Mouse (Mus musculus) bone marrow, adult 2 months (tissue): Measurements from ENCODE around the gene Fgfr2. TPM values are rescaled to one million over a fixed set of nuclear protein-coding genes. Genes with fewer than 3 reads are reported as not detected.

Experiments
- H3K27ac ChIP-seq: fragments of 200-500 bp; 2 replicates; pipeline ENCODE4 v1.5.1; 2012; ENCODE audit warnings: low read depth, mild to moderate bottlenecking, control low read depth, inconsistent platforms, low read length; ENCODE audit not compliant: control insufficient read depth, poor library complexity, insufficient read depth
- H3K4me1 ChIP-seq: fragments of 200-500 bp; 2 replicates; pipeline ENCODE4 v1.6.1; 2011; ENCODE audit warnings: low read length; ENCODE audit not compliant: control insufficient read depth, insufficient read depth
- H3K4me3 ChIP-seq: fragments of 200-500 bp; replicated peaks from 2 replicates; pipeline ENCODE3; 2011; ENCODE audit warnings: mild to moderate bottlenecking, low read depth, low read length, control low read depth; ENCODE audit not compliant: control insufficient read depth
- CTCF ChIP-seq: fragments of 200-500 bp; IDR thresholded peaks from 2 replicates; pipeline ENCODE4 v1.5.1; 2011; ENCODE audit warnings: low read length, control low read depth; ENCODE audit not compliant: control insufficient read depth, insufficient read depth
- POLR2A ChIP-seq: fragments of 200-500 bp; IDR thresholded peaks from 2 replicates; pipeline ENCODE4 v1.6.1; 2011; ENCODE audit warnings: low read depth, mild to moderate bottlenecking, control low read depth, low read length, borderline replicate concordance; ENCODE audit not compliant: control insufficient read depth
- WGBS: fragments of 180-500 bp; shearing (Covaris S2); methylation state at CpG from one replicate; pipeline ENCODE4 v1.1.7; 2018; 5-methylcytosine and 5-hydroxymethylcytosine counted together
- polyA plus RNA-seq: library from polyadenylated mRNA; stranded (reverse); fragments of >200 nt; gene quantifications from 2 replicates; pipeline ENCODE4 v1.2.4, GENCODE M21; 2011; ENCODE audit warnings: low replicate concordance; ENCODE audit not compliant: missing spikeins, insufficient read depth, insufficient read length

Gene Fgfr2
- polyA plus RNA-seq, 1 experiment, result 8.2 TPM

- H3K4me3 ChIP-seq, result no peak overlapping the region
- no peak overlapping the region for H3K27ac ChIP-seq
- no peaks in the 10 kb centered on the region; the same call in 1 of the 2 replicates for H3K4me1 ChIP-seq
- 39% methylated on average over 8 of the region's 8 CpGs for WGBS
- no peak for TF ChIP-seq POLR2A
- no peak for TF ChIP-seq CTCF
Observed at GRCm38 (mm10) chr7:130590845-130591437, 2532.2 kb downstream of the Fgfr2 start.

- WGBS, result 78% methylated on average over 13 of the region's 13 CpGs
- no peaks in the 10 kb centered on the region; the same call in 1 of the 2 replicates for H3K4me1 ChIP-seq
- H3K27ac ChIP-seq, result no peak overlapping the region; the same call in 1 of the 2 replicates
- H3K4me3 ChIP-seq, result no peak overlapping the region
- TF ChIP-seq CTCF (no peak), POLR2A (no peak)
Observed at GRCm38 (mm10) chr7:130590081-130590828, 2532.9 kb downstream of the Fgfr2 start.

- H3K27ac ChIP-seq, result no peak overlapping the region
- TF ChIP-seq POLR2A (no peak), CTCF (no peak)
- H3K4me1 ChIP-seq, result no peaks in the 10 kb centered on the region; the same call in 1 of the 2 replicates
- H3K4me3 ChIP-seq, result no peak overlapping the region
- 70% methylated on average over 2 of the region's 2 CpGs for WGBS
Observed at GRCm38 (mm10) chr7:130586521-130587072, 2536.6 kb downstream of the Fgfr2 start.

- H3K4me3 ChIP-seq, result no peak overlapping the region
- 85% methylated on average over 5 of the region's 5 CpGs for WGBS
- H3K4me1 ChIP-seq, result no peaks in the 10 kb centered on the region
- no peak for TF ChIP-seq POLR2A
- no peak overlapping the region for H3K27ac ChIP-seq
Observed at GRCm38 (mm10) chr7:130578607-130579006, 2544.5 kb downstream of the Fgfr2 start.

- Histone ChIP-seq H3K27ac (no peak overlapping the region), H3K4me1 (no peaks in the 10 kb centered on the region), H3K4me3 (no peak overlapping the region)
- TF ChIP-seq POLR2A, result no peak
- TF ChIP-seq CTCF, result no peak
- 81% methylated on average over 2 of the region's 2 CpGs for WGBS
Observed at GRCm38 (mm10) chr7:130578066-130578465, 2545.1 kb downstream of the Fgfr2 start.

GRCm38 (mm10) chr7:130577388-130578003 is 2545.7 kb downstream of the Fgfr2 start, which contains the start of gene Tacc2:
Tacc2 (plus strand) TSS chr7:130577438.
- Histone ChIP-seq H3K4me1 (no peaks in the 10 kb centered on the region), H3K4me3 (peak within 1 kb of the TSS; percentile 26), H3K27ac (no peak within 1 kb of the TSS)
- TF ChIP-seq CTCF (no peak), POLR2A (no peak)
- 49% methylated on average over 15 of the region's 15 CpGs for WGBS

GRCm38 (mm10) chr7:130576981-130577380 is 2546.2 kb downstream of the Fgfr2 start:
- TF ChIP-seq CTCF (no peak), POLR2A (no peak)
- no peak overlapping the region for H3K4me3 ChIP-seq
- H3K27ac ChIP-seq, result no peak overlapping the region
- 17% methylated on average over 10 of the region's 10 CpGs for WGBS
- no peaks in the 10 kb centered on the region for H3K4me1 ChIP-seq
